Mouse (Mus musculus): Measurements from ENCODE around the gene Dhx35. TPM values are rescaled to one million over a fixed set of nuclear protein-coding genes. Genes with fewer than 3 reads are reported as not detected.

Dhx35 gene
- total RNA-seq (2021): 10 to 100 TPM; 15.7 to 17.4 TPM

DNA sequence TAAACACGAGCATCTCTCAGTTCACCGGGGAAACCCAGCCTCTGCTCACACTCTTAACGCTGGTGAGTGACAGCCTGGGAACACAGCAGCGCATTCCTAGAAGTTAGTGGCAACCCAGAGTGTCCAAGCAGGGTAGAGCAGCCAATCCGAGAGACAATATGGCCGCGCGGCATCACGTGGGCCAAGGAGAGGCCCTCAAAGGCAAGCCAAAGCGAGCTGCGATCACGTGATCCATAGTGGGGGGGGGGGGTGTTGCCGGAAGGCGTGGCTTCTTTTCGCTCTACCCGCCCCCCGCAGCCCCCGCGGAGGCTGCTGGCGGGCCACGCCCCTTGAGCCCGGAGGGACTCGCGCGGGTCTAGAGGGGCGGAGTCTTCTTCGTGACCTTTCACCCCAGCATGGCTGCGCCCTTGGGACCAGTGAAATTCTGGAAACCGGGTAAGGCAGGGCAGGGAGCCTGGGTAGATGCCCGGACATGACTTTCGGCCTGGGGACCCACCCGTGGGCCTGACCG is at the start of gene Dhx35:
Dhx35 (plus strand) TSS at position 314 of the 511 bp plus-strand sequence.
- peak; percentile 93 to 94 for DNase-seq (ENCODE audit: low spot score in 2 of 2)
- intact Hi-C loops (cut with DNase I): no loop called here

GRCm38 (mm10) chr2:158745049-158745482 is 49.5 kb upstream of the Dhx35 start:
- no peak for DNase-seq (ENCODE audit: low spot score in 2 of 2)
- intact Hi-C loops (cut with DNase I): loop anchor here (2.0 kb wide), 1 partner anchor 76 kb away; no protein-coding TSS in a partner anchor

- intact Hi-C loops (cut with DNase I): no loop called here
- DNase-seq (ENCODE audit: low spot score in 2 of 2): no peak
Measured at GRCm38 (mm10) chr2:158746164-158746563, 48.4 kb upstream of the Dhx35 start.

GRCm38 (mm10) chr2:158749366-158749765 is 45.2 kb upstream of the Dhx35 start:
- DNase-seq (ENCODE audit: low spot score in 2 of 2): peak in 1 of 2 experiments; percentile 44
- intact Hi-C loops (cut with DNase I): no loop called here

DNA sequence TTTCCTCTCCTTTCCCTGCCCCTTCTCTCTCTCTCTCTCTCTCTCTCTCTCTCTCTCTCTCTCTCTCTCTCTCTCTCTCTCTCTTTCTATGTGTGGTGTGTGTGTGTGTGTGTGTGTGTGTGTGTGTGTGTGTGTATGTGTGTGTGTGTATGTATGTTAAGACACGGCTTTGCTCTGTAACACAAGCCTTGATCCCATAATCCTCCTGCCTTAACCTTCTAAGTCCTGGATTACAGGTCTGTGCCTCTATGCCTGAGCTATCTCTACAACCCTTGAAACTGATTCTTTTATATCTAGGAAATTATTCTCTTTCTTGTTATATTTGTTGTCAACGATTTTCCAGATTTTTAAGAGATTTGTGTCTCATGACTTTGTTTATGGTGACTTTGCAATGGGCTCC is 34.4 kb upstream of the Dhx35 start:
- no peak for DNase-seq (ENCODE audit: low spot score in 2 of 2)
- intact Hi-C loops (cut with DNase I): loop anchor here (5.0 kb wide), 1 partner anchor 102 kb away; no protein-coding TSS in a partner anchor

DNA sequence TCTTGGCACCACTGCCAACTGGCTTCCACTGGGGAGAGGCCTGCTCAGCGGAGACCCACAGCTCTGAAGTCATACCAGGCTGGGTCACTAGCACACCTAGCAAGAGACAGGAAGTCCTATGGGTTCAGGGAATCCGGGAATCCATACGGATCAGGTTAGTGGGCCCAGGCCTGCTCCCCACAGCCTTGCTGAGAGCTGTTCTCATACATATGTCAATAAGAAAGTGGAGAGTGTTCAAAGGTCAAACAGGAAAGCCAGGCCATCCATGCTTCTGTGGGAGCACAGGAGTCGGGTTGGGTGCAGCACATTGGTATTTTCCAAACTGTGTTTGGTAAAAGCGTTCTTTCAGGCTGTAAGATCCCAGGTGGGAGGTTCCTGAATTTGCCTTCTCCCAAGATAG is 32.3 kb upstream of the Dhx35 start:
- DNase-seq (ENCODE audit: low spot score in 2 of 2): no peak
- intact Hi-C loops (cut with DNase I): loop anchor here (5.0 kb wide), 1 partner anchor 100 kb away; no protein-coding TSS in a partner anchor

DNA sequence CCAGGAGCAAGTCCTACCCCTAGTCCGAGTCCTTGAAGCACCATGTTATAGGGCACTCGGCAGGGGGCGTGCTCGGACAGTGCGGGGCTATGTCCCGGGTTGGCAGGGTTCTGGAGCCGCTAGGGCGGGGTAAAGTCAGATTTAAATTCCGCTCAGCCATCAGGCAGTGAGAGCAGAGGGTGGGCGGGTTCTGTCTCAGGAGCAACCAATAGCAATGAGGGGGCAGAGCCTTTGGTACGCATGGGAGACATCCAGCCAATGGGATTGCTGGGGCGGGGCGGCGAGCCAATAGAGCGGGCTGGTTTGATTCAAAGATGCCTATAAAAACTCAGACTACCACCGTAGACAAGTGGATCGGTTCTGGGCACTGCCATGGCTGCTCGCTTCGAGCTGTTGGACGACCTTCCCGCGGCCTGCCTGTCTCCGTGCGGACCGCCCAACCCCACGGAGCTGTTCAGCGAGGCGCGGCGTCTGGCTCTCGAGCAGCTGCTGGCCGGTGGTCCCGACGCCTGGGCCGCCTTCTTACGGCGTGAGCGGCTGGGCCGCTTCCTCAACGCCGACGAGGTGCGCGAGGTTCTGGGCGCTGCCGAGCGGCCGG is 26.8 kb upstream of the Dhx35 start, which contains the start of gene Fam83d:
Fam83d (plus strand) TSS at position 352 of the 598 bp plus-strand sequence.
- intact Hi-C loops (cut with DNase I): no loop called here
- peak; percentile 87 to 91 for DNase-seq (ENCODE audit: low spot score in 2 of 2)

DNA sequence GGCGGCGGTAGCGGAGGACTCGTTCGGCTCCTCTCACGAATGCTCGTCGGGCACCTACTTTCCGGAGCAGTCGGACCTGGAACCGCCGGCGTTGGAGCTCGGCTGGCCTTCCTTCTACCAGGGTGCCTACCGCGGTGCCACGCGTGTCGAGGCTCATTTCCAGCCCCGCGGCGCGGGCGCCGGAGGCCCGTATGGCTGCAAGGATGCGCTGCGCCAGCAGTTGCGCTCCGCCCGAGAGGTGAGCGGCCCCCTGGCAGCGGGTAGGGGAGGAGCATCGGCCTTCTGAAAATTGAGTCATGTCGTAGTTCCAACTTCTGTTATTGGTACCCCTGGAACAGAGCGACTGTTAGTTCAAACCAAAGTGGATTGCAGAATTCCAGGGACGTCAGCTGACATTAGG is 26.3 kb upstream of the Dhx35 start:
- DNase-seq (ENCODE audit: low spot score in 2 of 2): no peak
- intact Hi-C loops (cut with DNase I): no loop called here

DNA sequence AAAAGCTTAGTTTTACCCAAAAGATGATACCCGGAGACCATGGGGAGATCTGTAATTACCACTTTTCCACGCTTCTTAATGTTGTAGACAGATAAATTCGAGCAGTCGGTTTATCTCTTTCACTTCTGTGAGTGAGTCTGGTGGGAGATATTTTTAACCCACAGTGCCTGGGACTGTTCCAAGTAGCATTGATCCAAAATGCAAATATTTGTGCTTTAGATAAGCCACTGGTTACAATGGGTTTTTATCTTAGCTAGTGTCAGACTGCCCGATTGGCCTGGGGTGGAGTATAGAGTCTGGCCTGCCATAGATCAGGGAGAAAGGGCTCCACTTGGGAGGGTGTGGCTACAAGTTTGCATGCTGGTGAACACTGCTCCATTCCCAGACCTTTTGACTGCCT is 25.8 kb upstream of the Dhx35 start:
- intact Hi-C loops (cut with DNase I): no loop called here

DNA sequence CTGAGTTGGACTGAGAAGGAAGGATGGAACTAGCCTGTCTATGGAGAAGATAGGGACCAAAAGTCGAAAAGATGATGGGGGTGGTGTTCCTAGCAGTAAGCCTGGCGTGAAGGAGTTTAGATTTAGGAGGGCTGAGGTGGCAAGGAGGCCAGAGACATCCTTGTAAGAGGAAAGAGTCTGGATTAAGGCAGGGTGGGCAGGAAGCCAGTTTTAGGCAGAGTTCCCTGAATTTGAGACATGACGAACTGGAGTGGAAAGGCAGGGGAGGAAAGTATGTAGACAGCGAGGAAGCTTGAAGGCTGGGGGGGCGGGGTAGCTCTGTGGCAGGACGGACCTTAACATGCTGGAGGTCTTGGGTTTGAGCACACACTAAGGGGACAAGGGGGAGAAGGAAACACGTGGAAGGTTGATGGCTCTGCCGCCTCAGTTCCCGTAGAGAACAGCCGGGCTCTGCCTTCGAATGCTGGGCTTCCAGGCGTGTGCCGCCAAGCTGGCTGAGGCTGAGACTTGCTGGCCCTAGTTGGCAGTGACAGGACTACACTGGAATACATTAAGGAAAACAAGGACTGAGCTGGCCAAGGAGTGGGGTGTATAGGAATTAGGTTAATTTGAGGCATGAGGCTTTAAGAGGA is 24.4 kb upstream of the Dhx35 start:
- DNase-seq (ENCODE audit: low spot score in 2 of 2): no peak
- intact Hi-C loops (cut with DNase I): no loop called here

More for the DNA sequence above, 25.8 kb upstream of the Dhx35 start:
- DNase-seq (ENCODE audit: low spot score in 2 of 2): no peak

DNA sequence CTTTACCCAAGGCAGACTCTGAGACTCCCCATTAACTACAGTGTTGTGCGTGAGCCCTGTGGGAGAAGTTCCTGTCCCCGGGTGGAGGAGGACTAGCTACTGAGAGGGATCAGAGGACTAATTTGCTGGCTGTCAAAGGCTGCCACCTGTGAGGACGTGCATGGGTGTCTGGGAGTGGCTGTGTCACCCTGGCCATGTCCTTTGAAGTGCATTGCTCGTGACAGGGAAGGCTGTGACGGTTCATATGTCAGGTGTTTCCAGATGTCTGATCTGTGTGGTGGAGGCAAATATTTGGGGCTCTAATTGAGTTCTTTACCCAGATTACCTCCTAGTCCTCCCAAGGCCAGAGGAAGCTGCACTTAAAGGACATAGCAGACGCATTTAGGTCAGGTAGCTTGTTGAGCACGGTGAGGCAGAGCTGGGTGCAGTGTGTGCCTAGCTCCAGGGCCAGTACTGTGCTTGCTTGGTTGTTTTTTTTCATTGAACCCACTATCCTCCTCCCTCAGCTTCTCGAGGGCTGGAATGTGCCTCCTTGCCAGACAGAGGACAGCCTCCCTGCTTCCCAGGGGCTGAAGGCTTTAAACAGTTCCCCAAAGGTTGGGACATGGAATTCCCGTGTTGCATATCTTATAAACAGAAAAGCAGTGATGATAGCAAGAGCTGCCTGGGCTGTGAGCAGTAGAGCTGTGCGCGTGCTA is 23.4 kb upstream of the Dhx35 start:
- intact Hi-C loops (cut with DNase I): no loop called here
- no peak for DNase-seq (ENCODE audit: low spot score in 2 of 2)

DNA sequence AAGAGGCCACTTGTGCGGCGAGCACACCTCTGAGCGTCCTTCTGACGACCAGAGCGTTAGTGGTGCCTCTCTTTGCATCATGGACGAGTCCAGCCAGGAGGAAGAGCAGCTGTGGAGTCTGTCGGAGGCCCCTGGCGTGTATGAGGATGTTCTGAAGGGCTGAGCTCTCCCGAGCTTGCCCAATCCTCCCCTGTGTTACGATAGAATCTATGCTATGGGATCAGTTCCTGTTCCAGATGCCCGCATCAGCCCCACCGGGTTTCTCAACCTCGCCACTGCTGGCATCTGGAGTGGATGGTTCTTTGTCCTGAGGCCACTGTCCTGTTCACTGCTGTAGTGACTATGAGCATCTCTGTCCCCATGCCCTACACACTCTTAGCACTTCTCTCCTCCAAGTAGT is 21.8 kb upstream of the Dhx35 start:
- intact Hi-C loops (cut with DNase I): no loop called here

GRCm38 (mm10) chr2:158774886-158775285 is 19.7 kb upstream of the Dhx35 start:
- DNase-seq (ENCODE audit: low spot score in 2 of 2): no peak
- intact Hi-C loops (cut with DNase I): no loop called here

More for the DNA sequence above, 21.8 kb upstream of the Dhx35 start:
- DNase-seq (ENCODE audit: low spot score in 2 of 2): no peak

GRCm38 (mm10) chr2:158776716-158777115 is 17.9 kb upstream of the Dhx35 start:
- no peak for DNase-seq (ENCODE audit: low spot score in 2 of 2)
- intact Hi-C loops (cut with DNase I): no loop called here

GRCm38 (mm10) chr2:158777490-158777889 is 17.1 kb upstream of the Dhx35 start:
- intact Hi-C loops (cut with DNase I): no loop called here

DNA sequence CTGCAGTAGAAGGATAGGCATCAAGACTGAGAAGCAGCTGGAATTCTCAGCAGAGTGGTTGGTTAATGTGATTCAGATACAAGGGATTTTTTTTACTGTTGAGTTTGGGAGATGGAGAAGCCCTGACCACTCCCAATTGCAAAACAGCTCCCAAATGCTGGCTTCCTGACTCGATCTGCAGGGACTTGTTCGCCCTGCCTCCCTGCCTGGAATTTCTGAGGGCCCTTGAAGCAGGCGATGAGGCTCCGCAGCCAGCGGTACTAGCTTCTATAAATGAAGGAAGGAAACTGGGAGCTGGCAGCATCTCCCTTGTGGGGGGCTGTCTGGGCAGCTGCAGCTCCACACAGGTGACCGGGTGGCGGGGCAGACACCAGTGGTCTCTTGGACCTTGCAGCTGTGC is 16.3 kb upstream of the Dhx35 start:
- intact Hi-C loops (cut with DNase I): no loop called here
- DNase-seq (ENCODE audit: low spot score in 2 of 2): no peak

More at GRCm38 (mm10) chr2:158777490-158777889, 17.1 kb upstream of the Dhx35 start:
- no peak for DNase-seq (ENCODE audit: low spot score in 2 of 2)

DNA sequence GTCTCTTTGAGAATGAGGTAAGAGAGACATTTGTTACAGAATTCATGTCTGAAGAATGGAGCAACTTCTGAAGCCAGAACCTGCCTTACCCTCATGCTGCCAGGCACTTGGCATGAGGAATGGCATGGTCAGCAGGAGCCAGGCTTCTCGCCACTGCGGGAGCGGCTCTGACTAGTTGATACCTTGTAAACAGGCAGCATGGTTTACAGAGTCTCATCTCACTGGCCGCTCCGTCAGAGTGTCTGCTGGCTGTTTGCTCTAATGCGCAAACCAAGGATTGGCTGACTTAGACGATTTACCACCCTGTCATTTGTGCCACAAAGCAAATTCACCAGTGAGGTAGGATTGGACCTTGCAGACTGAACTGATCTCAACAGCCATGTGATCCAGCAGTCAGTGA is 13.5 kb upstream of the Dhx35 start:
- intact Hi-C loops (cut with DNase I): no loop called here
- DNase-seq (ENCODE audit: low spot score in 2 of 2): no peak

DNA sequence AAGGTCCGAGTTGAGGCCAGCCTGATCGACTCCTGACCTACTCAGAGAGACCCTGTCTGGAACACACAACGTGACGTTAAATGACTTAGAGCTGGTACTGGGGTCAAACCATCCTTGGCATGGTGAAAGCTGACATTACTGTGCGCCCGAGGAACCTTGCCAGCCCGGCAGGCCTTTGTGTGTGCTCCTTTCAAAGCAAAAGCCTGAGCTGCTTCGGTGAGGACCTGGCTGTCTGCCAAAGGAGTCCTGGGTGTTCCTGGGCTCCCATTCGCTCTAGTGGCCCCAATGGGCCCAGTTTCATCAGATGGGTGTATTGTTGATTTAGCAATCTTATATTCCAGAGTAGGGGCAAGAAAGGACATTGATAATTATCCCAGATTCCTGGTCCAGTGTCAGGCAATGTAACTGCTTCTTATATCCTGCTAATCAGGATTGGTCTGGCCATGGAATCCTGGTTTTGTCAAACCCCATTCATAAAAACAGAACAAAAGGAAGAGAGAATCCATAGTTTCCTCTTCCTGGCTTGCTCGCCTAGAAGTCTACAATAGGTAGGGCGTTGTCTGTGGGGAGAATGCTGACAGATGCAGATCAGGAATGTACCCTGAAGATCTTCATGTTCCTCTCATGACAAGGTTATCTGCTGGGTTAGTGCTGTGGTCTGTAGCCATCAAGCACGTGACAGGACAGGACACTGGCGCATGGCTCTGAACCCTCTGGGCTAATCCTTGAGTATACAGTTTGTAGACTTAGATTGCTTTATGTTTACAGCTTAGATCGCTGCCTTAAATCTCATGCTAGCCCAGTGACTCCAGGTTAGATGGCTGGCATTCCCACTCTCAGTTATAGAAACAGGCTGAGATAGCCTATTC is 7.4 kb upstream of the Dhx35 start:
- intact Hi-C loops (cut with DNase I): no loop called here
- no peak for DNase-seq (ENCODE audit: low spot score in 2 of 2)

GRCm38 (mm10) chr2:158795043-158795442 is 436 bp downstream of the Dhx35 start:
- intact Hi-C loops (cut with DNase I): no loop called here
- no peak for DNase-seq (ENCODE audit: low spot score in 2 of 2)

All from left cerebral cortex, postnatal 36 days (tissue).